Mouse (Mus musculus): Measurements from ENCODE around the gene Nav1.

Gene Nav1

DNA sequence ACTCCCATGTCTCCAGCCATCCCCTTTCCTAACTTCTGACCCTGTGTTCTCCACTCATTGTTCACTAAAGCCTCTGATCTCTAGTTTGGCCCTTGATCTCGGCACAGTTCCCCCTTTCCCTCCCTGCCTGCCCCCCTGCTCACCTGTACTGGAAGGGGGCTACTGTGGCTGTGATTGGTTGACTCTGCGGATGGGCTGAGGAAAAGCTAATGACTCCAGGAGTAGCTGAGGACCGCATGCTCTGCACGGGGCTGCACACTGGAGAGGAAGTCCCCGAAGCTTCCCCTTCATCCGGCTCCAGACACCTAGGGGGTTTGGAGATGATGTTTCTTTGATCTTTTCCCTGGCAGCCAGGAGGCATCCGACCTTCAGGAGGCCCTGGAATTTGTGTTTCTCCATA is at the start of gene Nav1:
TSS of gene Nav1 (minus strand) at position 277 of the 400 bp plus-strand sequence.
- no peak for DNase-seq (ENCODE audit: extremely low spot score, low read depth, low spot score)

- no peak for DNase-seq (ENCODE audit: extremely low spot score, low read depth, low spot score)
Measured at GRCm38 (mm10) chr1:135653909-135654308, 46.8 kb upstream of the Nav1 start.

GRCm38 (mm10) chr1:135645459-135646195 is 38.5 kb upstream of the Nav1 start:
- DNase-seq (ENCODE audit: extremely low spot score, low read depth, low spot score), result no peak

- DNase-seq (ENCODE audit: extremely low spot score, low read depth, low spot score), result no peak
Measured at GRCm38 (mm10) chr1:135644110-135644509, 37.0 kb upstream of the Nav1 start.

GRCm38 (mm10) chr1:135643691-135644090 is 36.6 kb upstream of the Nav1 start:
- no peak for DNase-seq (ENCODE audit: extremely low spot score, low read depth, low spot score)

DNA sequence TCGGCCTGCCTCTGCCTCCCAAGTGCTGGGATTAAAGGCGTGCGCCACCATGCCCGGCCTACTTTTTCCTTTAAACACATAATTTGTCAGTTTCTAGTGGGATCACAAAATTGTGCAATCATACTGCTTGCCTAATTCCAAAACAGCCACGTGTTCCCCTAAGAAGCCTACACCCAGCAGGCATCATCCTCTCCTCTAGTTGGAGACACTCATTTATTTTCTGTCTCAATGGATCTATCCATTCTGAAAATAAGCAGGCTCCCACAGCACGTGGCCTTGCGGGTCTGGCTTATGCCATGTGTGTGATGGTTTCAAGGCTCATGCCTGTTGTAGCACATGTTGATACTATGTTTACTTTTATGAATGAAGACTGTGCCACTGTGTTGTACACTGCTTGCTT is 32.8 kb upstream of the Nav1 start:
- no peak for DNase-seq (ENCODE audit: extremely low spot score, low read depth, low spot score)

DNA sequence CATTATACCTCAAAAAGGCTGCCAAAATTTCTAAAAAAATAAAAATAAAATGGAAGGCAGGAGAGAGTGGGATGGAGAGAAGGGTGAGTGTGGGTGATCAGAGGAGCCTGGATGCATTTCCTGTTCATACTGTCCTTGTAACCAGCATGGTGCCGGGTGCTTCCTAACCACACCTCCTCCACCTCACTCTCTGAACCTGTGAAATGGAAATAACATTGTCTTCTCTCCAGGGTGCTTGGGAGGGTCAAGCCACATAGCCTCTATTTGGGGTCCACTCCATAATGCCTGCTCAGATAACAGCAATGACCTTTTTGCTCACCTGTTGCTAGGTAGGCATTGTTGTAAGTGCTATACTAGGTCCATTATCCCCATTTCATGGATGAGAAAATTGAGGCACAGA is 32.0 kb upstream of the Nav1 start:
- DNase-seq (ENCODE audit: extremely low spot score, low read depth, low spot score), result no peak

GRCm38 (mm10) chr1:135637574-135638008 is 30.5 kb upstream of the Nav1 start:
- no peak for DNase-seq (ENCODE audit: extremely low spot score, low read depth, low spot score)

GRCm38 (mm10) chr1:135636111-135636511 is 29.0 kb upstream of the Nav1 start:
- DNase-seq (ENCODE audit: extremely low spot score, low read depth, low spot score), result no peak

DNA sequence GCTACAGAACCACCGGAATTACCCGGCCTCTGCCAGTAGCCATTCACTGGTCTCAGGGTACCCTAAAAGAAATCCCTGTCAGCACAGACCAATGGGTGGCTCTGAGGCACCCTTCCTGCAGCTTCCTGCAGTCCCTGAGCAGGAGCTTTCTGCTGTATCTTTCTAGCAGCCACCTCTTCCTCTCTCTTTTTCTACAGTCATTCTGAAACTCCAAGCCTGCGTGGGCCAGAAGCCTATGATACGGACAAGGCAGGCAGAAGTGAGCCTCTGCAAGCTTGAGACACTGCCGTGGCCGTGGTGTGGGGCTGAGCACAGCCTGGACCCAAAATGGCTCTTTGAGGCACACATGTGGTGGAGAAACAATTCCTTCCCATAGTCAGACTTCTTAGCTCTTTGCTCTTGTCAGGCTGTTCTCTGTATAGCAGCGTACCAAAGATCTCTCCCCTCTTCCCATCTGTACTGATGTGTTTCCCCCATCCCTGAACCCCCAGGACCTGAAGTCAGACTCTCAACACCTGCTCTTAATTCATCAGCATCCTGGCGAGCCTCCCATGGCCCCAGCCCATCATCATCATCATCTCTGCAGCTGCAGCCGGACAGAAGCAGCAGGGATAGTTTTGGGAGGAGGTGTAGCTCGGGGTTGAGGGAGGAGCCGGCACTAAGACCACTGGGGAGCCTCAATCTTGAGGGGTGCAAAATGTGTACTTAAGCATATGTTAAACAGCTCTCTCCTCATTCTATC is 28.4 kb upstream of the Nav1 start:
- DNase-seq (ENCODE audit: extremely low spot score, low read depth, low spot score), result no peak

DNA sequence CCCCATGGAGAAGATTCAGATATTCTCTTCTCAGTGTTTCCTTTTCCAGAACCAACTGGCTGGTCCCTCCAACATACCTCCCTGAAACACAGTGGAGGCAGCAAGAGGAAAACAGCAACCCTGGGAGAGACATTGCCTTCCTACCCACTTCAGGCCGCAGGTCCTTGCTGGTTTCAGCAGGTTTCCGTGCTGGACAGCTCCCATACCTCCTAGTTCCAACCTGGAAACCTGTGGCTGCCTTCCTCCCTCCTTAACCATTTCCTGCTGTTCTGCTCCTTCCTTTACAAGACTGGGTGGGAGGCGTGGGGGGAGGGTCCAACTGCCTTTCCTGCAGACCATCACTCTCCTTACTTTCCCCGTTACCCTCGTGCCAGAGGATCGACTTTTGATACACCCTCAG is 27.7 kb upstream of the Nav1 start:
- no peak for DNase-seq (ENCODE audit: extremely low spot score, low read depth, low spot score)

DNA sequence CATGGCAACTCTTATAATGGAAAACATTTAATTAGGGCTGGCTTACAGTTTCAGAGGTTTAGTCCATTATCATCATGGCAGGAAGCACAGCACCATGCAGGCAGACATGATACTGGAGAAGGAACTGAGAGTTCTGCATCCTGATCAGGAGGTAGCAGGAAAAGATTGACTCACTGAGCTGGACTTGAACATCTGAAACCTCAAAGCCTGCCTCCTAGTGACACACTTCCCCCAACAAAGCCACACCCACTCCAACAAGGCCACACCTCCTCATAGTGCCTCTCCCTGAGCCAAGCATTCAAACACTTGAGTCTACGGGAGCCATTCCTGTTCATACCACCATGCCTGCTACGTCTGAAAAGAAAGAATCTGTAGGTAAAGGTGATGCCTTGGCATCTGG is 26.8 kb upstream of the Nav1 start:
- no peak for DNase-seq (ENCODE audit: extremely low spot score, low read depth, low spot score)

DNA sequence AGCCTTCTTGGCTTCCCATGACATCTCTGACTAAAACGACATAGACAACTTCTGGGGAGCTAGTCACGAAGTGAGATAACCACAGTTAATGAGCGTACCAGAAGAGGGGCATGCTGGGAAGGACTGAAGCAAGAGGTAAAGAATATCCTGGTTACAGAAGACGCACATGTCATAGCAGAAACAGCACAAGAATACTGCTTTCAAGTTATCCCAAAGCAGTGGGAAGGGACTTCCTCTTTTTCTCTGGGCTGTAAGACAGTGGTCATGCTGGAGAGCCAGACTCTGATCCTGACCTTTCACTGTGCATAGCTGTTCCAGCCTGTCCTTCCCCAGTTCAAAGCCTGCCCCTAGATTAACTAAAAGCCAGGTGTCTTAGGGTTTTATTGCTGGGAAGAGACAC is 26.4 kb upstream of the Nav1 start:
- DNase-seq (ENCODE audit: extremely low spot score, low read depth, low spot score), result no peak

DNA sequence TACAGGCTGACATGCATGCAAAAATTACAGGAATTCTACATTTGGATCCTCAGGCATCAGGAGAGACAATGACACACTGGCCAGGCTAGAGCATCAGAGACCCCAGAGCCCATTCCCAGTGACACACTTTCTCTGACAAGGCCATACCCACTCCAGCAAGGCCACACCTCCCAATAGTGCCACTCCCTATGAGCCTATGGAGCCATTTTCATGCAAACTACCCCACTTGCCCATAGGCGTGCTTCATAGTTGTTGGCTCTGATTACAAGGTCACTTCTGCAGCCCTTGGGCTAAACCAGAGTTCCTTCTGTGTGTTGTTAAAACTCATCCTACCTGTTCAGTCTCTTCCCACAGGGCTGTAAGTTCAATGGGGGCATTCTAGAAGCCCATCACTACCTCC is 25.1 kb upstream of the Nav1 start:
- no peak for DNase-seq (ENCODE audit: extremely low spot score, low read depth, low spot score)

DNA sequence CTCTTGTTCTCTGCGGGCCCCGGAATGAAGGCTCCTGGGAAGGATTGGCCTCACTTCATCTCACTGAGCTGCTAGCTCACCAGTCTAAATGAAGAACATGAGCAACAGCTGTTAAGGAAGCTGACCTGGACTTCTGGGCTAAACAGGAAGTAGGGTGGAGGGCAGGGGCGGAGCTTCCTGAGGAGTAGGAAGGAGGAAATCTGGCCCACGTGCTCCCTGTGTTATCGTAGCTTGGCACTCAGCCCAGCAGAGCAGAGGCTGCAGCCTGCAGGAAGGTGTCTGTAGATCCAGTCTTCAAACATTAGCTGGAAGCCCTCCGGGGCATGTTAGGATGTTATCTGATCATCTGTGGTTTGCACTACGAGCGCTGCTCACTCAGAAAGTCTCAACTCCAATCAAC is 24.4 kb upstream of the Nav1 start:
- DNase-seq (ENCODE audit: extremely low spot score, low read depth, low spot score), result no peak

DNA sequence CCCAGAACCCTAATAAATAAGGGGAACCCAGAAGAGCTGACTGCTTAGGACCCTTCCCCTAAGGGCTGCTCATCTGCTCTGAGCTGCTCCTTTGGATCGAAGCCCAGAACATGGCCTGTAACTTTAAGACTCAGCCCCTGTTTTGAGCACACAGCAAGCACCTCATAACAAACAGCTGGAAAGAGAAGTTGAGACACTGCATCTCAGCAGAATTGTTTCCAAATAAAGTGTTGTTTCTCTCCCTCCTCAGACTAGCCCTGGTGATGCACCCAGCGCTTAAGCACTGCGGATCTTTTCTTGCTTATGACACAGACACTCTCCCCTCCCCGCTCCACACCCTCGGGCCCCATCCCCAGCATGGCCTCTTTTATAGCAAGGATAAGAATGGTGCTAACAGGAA is 22.8 kb upstream of the Nav1 start:
- DNase-seq (ENCODE audit: extremely low spot score, low read depth, low spot score), result no peak

DNA sequence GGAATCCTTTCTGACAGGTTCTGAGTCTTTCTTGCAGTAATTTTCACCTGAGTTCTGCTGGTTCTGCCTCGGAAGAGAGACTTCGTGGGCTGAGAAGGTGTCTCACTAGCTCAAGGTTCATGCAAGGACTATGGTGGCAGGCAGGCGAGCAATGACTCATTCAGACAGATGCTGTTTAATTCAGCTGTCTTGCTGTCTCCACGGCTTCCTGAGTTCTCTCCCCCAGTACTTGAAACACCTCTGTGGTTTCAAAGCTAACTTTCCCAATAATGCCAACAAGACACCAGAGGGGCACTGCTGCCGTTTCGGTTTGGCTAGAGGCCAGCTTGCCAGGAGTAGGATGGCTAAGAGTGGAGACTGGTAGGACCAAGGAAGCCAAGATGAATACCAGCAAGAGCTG is 19.1 kb upstream of the Nav1 start:
- DNase-seq (ENCODE audit: extremely low spot score, low read depth, low spot score), result no peak

DNA sequence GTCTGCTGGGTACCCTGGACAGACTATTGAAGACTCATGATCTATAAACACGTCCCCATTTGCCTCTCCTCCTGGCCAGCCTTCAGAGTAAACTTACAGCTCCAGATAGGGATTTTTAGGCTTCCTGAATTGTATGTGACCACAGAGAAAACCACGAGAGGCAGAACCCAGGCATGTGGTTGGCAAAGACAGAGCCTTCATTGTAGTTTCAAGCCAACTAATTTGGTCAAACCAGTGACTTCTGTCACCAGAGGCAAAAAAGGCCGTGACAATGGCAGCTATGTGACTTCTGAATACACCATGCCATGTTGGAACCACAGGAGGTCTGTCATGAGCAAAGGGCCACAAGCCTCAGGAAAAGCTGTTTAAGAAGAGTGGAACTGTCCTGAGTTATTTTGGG is 18.6 kb upstream of the Nav1 start:
- DNase-seq (ENCODE audit: extremely low spot score, low read depth, low spot score), result no peak

DNA sequence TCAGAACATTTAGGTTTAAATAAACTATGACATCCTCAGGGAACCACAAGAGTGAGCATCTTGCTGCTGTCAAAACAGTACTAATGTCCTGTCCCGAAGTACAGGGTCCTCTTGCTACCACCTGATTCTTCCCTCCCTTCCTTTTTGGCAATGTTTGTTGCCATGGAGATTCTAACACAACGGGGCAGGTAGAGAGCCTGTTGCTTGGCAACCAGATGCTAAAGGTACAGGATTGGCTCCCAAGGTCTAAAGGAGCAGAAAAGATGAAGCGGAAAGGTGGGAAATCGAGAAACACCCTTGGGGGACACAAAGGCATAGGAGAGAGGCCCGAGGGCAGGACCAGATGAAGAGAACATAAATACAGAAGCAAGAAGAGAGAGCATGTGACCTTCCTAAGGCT is 17.6 kb upstream of the Nav1 start:
- no peak for DNase-seq (ENCODE audit: extremely low spot score, low read depth, low spot score)

GRCm38 (mm10) chr1:135623136-135623535 is 16.0 kb upstream of the Nav1 start:
- no peak for DNase-seq (ENCODE audit: extremely low spot score, low read depth, low spot score)

DNA sequence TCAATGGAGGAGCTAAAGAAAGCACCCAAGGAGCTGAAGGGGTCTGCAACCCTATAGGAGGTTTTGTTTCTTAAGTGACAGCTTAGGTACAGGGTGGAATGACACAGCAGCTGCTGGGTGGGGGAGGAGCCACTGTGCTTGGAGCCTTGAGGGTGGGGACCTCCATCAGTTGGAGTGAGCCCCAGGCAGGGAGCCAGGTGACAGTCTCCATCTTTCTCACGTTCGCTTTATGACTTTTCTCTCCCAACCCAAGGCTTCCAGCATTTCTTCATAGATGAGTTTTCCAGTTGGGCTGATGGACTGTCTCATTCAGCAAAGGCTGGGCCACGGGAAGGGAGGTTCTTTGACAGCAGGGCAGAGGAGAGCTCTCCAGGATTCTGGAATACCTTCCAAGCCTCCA is 14.2 kb upstream of the Nav1 start:
- DNase-seq (ENCODE audit: extremely low spot score, low read depth, low spot score), result no peak

- DNase-seq (ENCODE audit: extremely low spot score, low read depth, low spot score), result no peak
Measured at GRCm38 (mm10) chr1:135619932-135620391, 12.9 kb upstream of the Nav1 start.
